Comparison of ENCODE assay signal across 33 mouse cellular contexts in genomic region chr6:23294685-23295084, GRCm38 (mm10). TPM values are rescaled to one million over a fixed set of nuclear protein-coding genes. Genes with fewer than 3 reads are reported as not detected.
DNase-seq lines count a peak whose midpoint lies in the region; ATAC-seq lines count a peak whose summit lies in the region.
"Had no signal": no experiment of that assay in that cellular context is flagged by ENCODE, and none has a peak within 500 bp of the region (broad histone marks: within the 10 kb centered on the region; RNA-seq: fewer than 3 reads in every experiment).

No protein-coding gene starts in this region.

- H3K27ac ChIP-seq in forebrain, embryonic 12.5 days = no peak overlapping the region
- H3K27ac ChIP-seq in forebrain, embryonic 10.5 days = no peak overlapping the region
- no peak overlapping the region for H3K27ac ChIP-seq in neural tube, embryonic 13.5 days (replicated peaks)
- no peak overlapping the region for H3K27ac ChIP-seq in forebrain, embryonic 16.5 days (ENCODE audit: low read length)
- H3K27ac ChIP-seq in neural tube, embryonic 15.5 days (replicated peaks) = no peak overlapping the region
- H3K27ac ChIP-seq: embryonic facial prominence, embryonic 12.5 days; embryonic facial prominence, embryonic 15.5 days; heart, adult 2 months; heart, embryonic 10.5 days; heart, embryonic 13.5 days; hindbrain, embryonic 15.5 days; intestine, embryonic 15.5 days had no signal

- H3K4me2 ChIP-seq in forebrain, embryonic 12.5 days = no peak overlapping the region
- no peak overlapping the region for H3K4me2 ChIP-seq in neural tube, embryonic 13.5 days
- H3K4me2 ChIP-seq in forebrain, embryonic 16.5 days (ENCODE audit: low read length) = no peak overlapping the region
- H3K4me2 ChIP-seq in neural tube, embryonic 15.5 days = no peak overlapping the region
- H3K4me2 ChIP-seq: embryonic facial prominence, embryonic 12.5 days; embryonic facial prominence, embryonic 15.5 days; heart, embryonic 13.5 days; hindbrain, embryonic 15.5 days; intestine, embryonic 15.5 days had no signal

- H3K36me3 ChIP-seq in forebrain, embryonic 12.5 days (replicated peaks) = no peaks in the 10 kb centered on the region
- no peaks in the 10 kb centered on the region for H3K36me3 ChIP-seq in forebrain, embryonic 10.5 days (replicated peaks)
- no peaks in the 10 kb centered on the region for H3K36me3 ChIP-seq in neural tube, embryonic 13.5 days
- H3K36me3 ChIP-seq in forebrain, embryonic 16.5 days (ENCODE audit: control insufficient read depth, insufficient read depth) = no peaks in the 10 kb centered on the region
- no peaks in the 10 kb centered on the region for H3K36me3 ChIP-seq in neural tube, embryonic 15.5 days
- H3K36me3 ChIP-seq: embryonic facial prominence, embryonic 12.5 days; embryonic facial prominence, embryonic 15.5 days; heart, embryonic 10.5 days; heart, embryonic 13.5 days; hindbrain, embryonic 15.5 days; intestine, embryonic 15.5 days had no signal

- no peak for DNase-seq in forebrain, embryonic 10.5 days (ENCODE audit: extremely low spot score, low spot score)
- DNase-seq in neural tube, embryonic 10.5 days (ENCODE audit: extremely low spot score, low spot score) = no peak
- DNase-seq in frontal cortex, adult 2 months (ENCODE audit: extremely low spot score in 1 of 2, low spot score in 1 of 2) = no peak
- no peak for DNase-seq in layer of hippocampus, postnatal 36 days
- DNase-seq: adrenal gland, adult 8-10 months; adrenal gland, postnatal 25 days; cerebellum, adult 11 months; cerebellum, adult 2 months; cerebellum, adult 9-11 months; cerebellum, postnatal 25 days; gastrocnemius, postnatal 10 days; gastrocnemius, postnatal 36 days; heart, adult 2 months; heart, postnatal 14 days; heart, postnatal 4 days; kidney, adult 18-20 months had no signal

- no peaks in the 10 kb centered on the region for H3K4me1 ChIP-seq in forebrain, embryonic 12.5 days
- H3K4me1 ChIP-seq in forebrain, embryonic 10.5 days = peaks cover 4% of the 10 kb centered on the region; the same call in 1 of the 2 replicates
- no peaks in the 10 kb centered on the region for H3K4me1 ChIP-seq in neural tube, embryonic 13.5 days (replicated peaks)
- H3K4me1 ChIP-seq in forebrain, embryonic 16.5 days (replicated peaks; ENCODE audit: control insufficient read depth, insufficient read depth, low read length) = no peaks in the 10 kb centered on the region; the same call in 1 of the 2 replicates
- H3K4me1 ChIP-seq in neural tube, embryonic 15.5 days = 0 out of 2 replicates have a peak, but pooled peaks cover 4% of the 10 kb centered on the region
- H3K4me1 ChIP-seq: embryonic facial prominence, embryonic 12.5 days; embryonic facial prominence, embryonic 15.5 days; heart, embryonic 10.5 days; heart, embryonic 13.5 days; hindbrain, embryonic 15.5 days; intestine, embryonic 15.5 days had no signal

- no peak overlapping the region for H3K9ac ChIP-seq in forebrain, embryonic 12.5 days
- H3K9ac ChIP-seq in neural tube, embryonic 13.5 days = no peak overlapping the region
- no peak overlapping the region for H3K9ac ChIP-seq in forebrain, embryonic 16.5 days (replicated peaks; ENCODE audit: low read depth, low read length)
- H3K9ac ChIP-seq in neural tube, embryonic 15.5 days (replicated peaks) = no peak overlapping the region
- H3K9ac ChIP-seq: embryonic facial prominence, embryonic 12.5 days; embryonic facial prominence, embryonic 15.5 days; heart, embryonic 13.5 days; hindbrain, embryonic 15.5 days; intestine, embryonic 15.5 days had no signal

- H3K27me3 ChIP-seq in forebrain, embryonic 12.5 days = peaks cover 5% of the 10 kb centered on the region; the same call in 1 of the 2 replicates
- 0 out of 2 replicates have a peak, but pooled peaks cover 8% of the 10 kb centered on the region for H3K27me3 ChIP-seq in forebrain, embryonic 10.5 days (ENCODE audit: poor library complexity, severe bottlenecking)
- H3K27me3 ChIP-seq in neural tube, embryonic 13.5 days = peaks cover 9% of the 10 kb centered on the region; the same call in 1 of the 2 replicates
- H3K27me3 ChIP-seq in forebrain, embryonic 16.5 days (replicated peaks; ENCODE audit: control insufficient read depth, insufficient read depth, low read length) = peaks cover 6% of the 10 kb centered on the region; the same call in 1 of the 2 replicates
- H3K27me3 ChIP-seq in neural tube, embryonic 15.5 days (replicated peaks) = no peaks in the 10 kb centered on the region
- H3K27me3 ChIP-seq: embryonic facial prominence, embryonic 12.5 days; embryonic facial prominence, embryonic 15.5 days; heart, embryonic 13.5 days; hindbrain, embryonic 15.5 days; intestine, embryonic 15.5 days had no signal

- H3K4me3 ChIP-seq in forebrain, embryonic 12.5 days (replicated peaks) = no peak overlapping the region
- H3K4me3 ChIP-seq in forebrain, embryonic 10.5 days = no peak overlapping the region
- H3K4me3 ChIP-seq in neural tube, embryonic 13.5 days = no peak overlapping the region
- no peak overlapping the region for H3K4me3 ChIP-seq in forebrain, embryonic 16.5 days (replicated peaks; ENCODE audit: low read length)
- no peak overlapping the region for H3K4me3 ChIP-seq in neural tube, embryonic 15.5 days (replicated peaks)
- H3K4me3 ChIP-seq: embryonic facial prominence, embryonic 12.5 days; embryonic facial prominence, embryonic 15.5 days; heart, adult 2 months; heart, embryonic 10.5 days; heart, embryonic 13.5 days; hindbrain, embryonic 15.5 days; intestine, embryonic 15.5 days had no signal

- WGBS in forebrain, embryonic 12.5 days = 88% methylated on average over 4 of the region's 4 CpGs
- 92% methylated on average over 4 of the region's 4 CpGs for WGBS in forebrain, embryonic 10.5 days
- 83% methylated on average over 4 of the region's 4 CpGs for WGBS in neural tube, embryonic 13.5 days
- WGBS in forebrain, embryonic 16.5 days = 82% methylated on average over 4 of the region's 4 CpGs
- 82% methylated on average over 4 of the region's 4 CpGs for WGBS in neural tube, embryonic 15.5 days

- peak; percentile 11; the same call in 1 of the 2 replicates for ATAC-seq in forebrain, embryonic 12.5 days (ENCODE audit: low FRiP score)
- peak; percentile 47; the same call in 1 of the 2 replicates for ATAC-seq in neural tube, embryonic 13.5 days (ENCODE audit: low read depth)
- peak; percentile 81 for ATAC-seq in forebrain, embryonic 16.5 days
- ATAC-seq in neural tube, embryonic 15.5 days (ENCODE audit: low FRiP score) = peak; percentile 76
- ATAC-seq: activated CD4-positive, CD25-positive, alpha-beta regulatory T cell, adult 4 months; intestine, embryonic 15.5 days had no signal

- H3K9me3 ChIP-seq in forebrain, embryonic 12.5 days = no peaks in the 10 kb centered on the region
- no peaks in the 10 kb centered on the region for H3K9me3 ChIP-seq in forebrain, embryonic 10.5 days
- no peaks in the 10 kb centered on the region for H3K9me3 ChIP-seq in neural tube, embryonic 13.5 days
- H3K9me3 ChIP-seq in forebrain, embryonic 16.5 days (ENCODE audit: control insufficient read depth, low read length) = no peaks in the 10 kb centered on the region
- H3K9me3 ChIP-seq in neural tube, embryonic 15.5 days (replicated peaks) = no peaks in the 10 kb centered on the region
- H3K9me3 ChIP-seq: embryonic facial prominence, embryonic 12.5 days; embryonic facial prominence, embryonic 15.5 days; heart, embryonic 10.5 days; heart, embryonic 13.5 days; hindbrain, embryonic 15.5 days; intestine, embryonic 15.5 days had no signal

RNA-seq across cellular contexts. Expression of gene Fezf1, which starts 46.5 kb away (rescaled TPM):
- 33.4 and 36.1 TPM in 2 replicates for polyA plus RNA-seq in forebrain, embryonic 12.5 days (2016; fragmentation: Nextera tagmentation; extraction: Ambion mirVana)
- 35.1 and 38.2 TPM in 2 replicates for polyA plus RNA-seq in forebrain, embryonic 10.5 days (2016; fragmentation: Nextera tagmentation; extraction: Ambion mirVana)
- polyA plus RNA-seq in neural tube, embryonic 13.5 days (2015; fragmentation: Nextera tagmentation; extraction: Ambion mirVana) = 0.12 TPM in 1 of 2 replicates, not detected in the other
- polyA plus RNA-seq in forebrain, embryonic 16.5 days (2015; fragmentation: Nextera tagmentation; extraction: Ambion mirVana) = 4.1 and 15.2 TPM in 2 replicates
- not detected in 2 replicates for polyA plus RNA-seq in neural tube, embryonic 15.5 days (2015; fragmentation: Nextera tagmentation; extraction: Ambion mirVana)
- 0.08 and 0.29 TPM in 2 replicates for polyA plus RNA-seq in frontal cortex, adult 2 months (2012; rRNA removed)
- under 1 TPM in 1 of 2 experiments, not detected in 1; 0.15 TPM for total RNA-seq in layer of hippocampus, postnatal 36 days (2021)
- total RNA-seq: adrenal gland, adult 8-10 months; adrenal gland, postnatal 25 days; common myeloid progenitor, adult 5-6 weeks; ES-E14; gastrocnemius, adult 18-20 months; gastrocnemius, postnatal 10 days; gastrocnemius, postnatal 36 days; granulocyte monocyte progenitor cell, adult 5-6 weeks; heart, adult 2 months; heart, postnatal 14 days; heart, postnatal 4 days had no signal
- polyA plus RNA-seq: activated CD4-positive, CD25-positive, alpha-beta regulatory T cell, adult 4 months; cerebellum, adult 2 months; heart, adult 2 months; heart, embryonic 13.5 days; heart, embryonic 16.5 days; hindbrain, embryonic 11.5 days; hindbrain, embryonic 15.5 days; intestine, embryonic 15.5 days had no signal

Comparison
In these comparisons a context has a peak if more than half of its experiments do, and no peak if none do; other contexts are left out.
1. ATAC-seq: peak in every context shown above with its lines; median percentile 81 in forebrain, embryonic 16.5 days; 76 in neural tube, embryonic 15.5 days; 47 in neural tube, embryonic 13.5 days; 11 in forebrain, embryonic 12.5 days.